Mouse (Mus musculus) intestine, embryonic 16.5 days (tissue): ENCODE measurements around the gene Timp1. TPM values are rescaled to one million over a fixed set of nuclear protein-coding genes. Genes with fewer than 3 reads are reported as not detected.

Experiments used
- ATAC-seq: fragments of 200-750 bp; cut with Nextera tagmentation; 2 replicates; pipeline ENCODE4 v1.8.0; 2017; ENCODE audit warnings: moderate TSS enrichment, moderate library complexity
- H3K27ac ChIP-seq: fragments of 300-500 bp; sonication (generic); 2 replicates; pipeline ENCODE4 v1.5.1; 2014; ENCODE audit warnings: mild to moderate bottlenecking, low read length
- H3K27me3 ChIP-seq: fragments of 300-500 bp; sonication (generic); replicated peaks from 2 replicates; pipeline ENCODE4 v1.6.1; 2014; ENCODE audit warnings: low read length, control low read depth, mixed read lengths; ENCODE audit not compliant: control insufficient read depth, insufficient read depth
- H3K36me3 ChIP-seq: fragments of 300-500 bp; sonication (generic); 2 replicates; pipeline ENCODE4 v1.6.1; 2014; ENCODE audit warnings: low read length, control low read depth; ENCODE audit not compliant: control insufficient read depth, insufficient read depth
- H3K4me1 ChIP-seq: fragments of 300-500 bp; sonication (generic); 2 replicates; pipeline ENCODE4 v1.6.1; 2014; ENCODE audit warnings: low read length, control low read depth, mixed read lengths; ENCODE audit not compliant: control insufficient read depth, insufficient read depth
- H3K4me2 ChIP-seq: fragments of 300-500 bp; sonication (generic); 2 replicates; pipeline ENCODE4 v1.6.1; 2014; ENCODE audit warnings: low read depth, low read length, control low read depth
- H3K4me3 ChIP-seq: fragments of 300-500 bp; sonication (generic); 2 replicates; pipeline ENCODE4 v1.5.1; 2014; ENCODE audit warnings: mild to moderate bottlenecking, low read length
- H3K9ac ChIP-seq: fragments of 300-500 bp; sonication (generic); 2 replicates; pipeline ENCODE4 v1.6.1; 2014; ENCODE audit warnings: low read depth, low read length
- H3K9me3 ChIP-seq: fragments of 300-500 bp; sonication (generic); 2 replicates; pipeline ENCODE4 v1.6.1; 2016; ENCODE audit warnings: low read length, control low read depth; ENCODE audit not compliant: control insufficient read depth
- WGBS: fragments of 180-500 bp; shearing (Covaris S2); extraction: QIAGEN DNeasy Blood & Tissue Kit; methylation state at CpG from one replicate; pipeline ENCODE4 v1.1.7; 2014; 5-methylcytosine and 5-hydroxymethylcytosine counted together
- microRNA-seq: library from miRNA; unstranded; fragments of <30 nt; microRNA quantifications from one replicate; pipeline ENCODE4, GENCODE M21; 2016
- polyA plus RNA-seq: library from polyadenylated mRNA; unstranded; fragments of >200 nt; fragmentation: Nextera tagmentation; extraction: Ambion mirVana; gene quantifications from 2 replicates; pipeline ENCODE4 v1.2.1, GENCODE M21; 2015

The Timp1 gene
- polyA plus RNA-seq, 1 experiment from 2014 or later = 16.9 TPM

DNA sequence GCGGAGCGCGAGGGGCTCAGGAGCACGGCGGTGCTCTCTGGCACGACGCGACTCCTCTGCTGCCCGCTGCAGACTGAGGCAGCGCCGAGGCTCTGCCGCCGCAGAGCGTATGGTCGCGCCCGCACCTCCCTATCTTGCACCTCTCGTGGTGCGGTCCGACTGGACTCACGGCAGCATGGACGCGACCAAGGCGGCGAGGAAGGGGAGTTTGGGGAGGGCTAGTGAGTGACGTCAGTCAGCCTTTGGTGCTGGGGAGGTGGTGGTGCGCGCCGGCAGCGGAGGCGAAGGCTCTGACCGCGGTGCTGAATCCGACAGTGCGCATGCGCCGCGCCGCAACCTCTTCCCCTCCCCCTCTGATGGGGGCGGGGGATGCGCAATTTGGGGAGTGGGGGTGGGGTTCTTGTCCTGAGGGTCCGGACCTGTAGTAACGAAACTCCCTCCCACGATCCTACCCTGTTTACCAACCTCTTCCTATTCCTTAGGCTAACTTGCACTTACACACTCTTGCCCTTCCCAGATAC is 50.9 kb downstream of the Timp1 start, which contains the start of gene Syn1:
Syn1 (minus strand) TSS at position 161 of the 521 bp plus-strand sequence.
- no peaks in the 10 kb centered on the region for H3K4me1 ChIP-seq
- peak within 1 kb of the TSS; percentile 48 for H3K4me3 ChIP-seq
- peak; percentile 97 for ATAC-seq
- H3K4me2 ChIP-seq = peak within 1 kb of the TSS; percentile 72
- H3K9ac ChIP-seq = peak within 1 kb of the TSS; percentile 43; the same call in 1 of the 2 replicates
- H3K27me3 ChIP-seq = no peaks in the 10 kb centered on the region
- 11% methylated on average over 27 of the region's 44 CpGs for WGBS
- no peak within 1 kb of the TSS for H3K27ac ChIP-seq
- H3K9me3 ChIP-seq = no peaks in the 10 kb centered on the region
- no peaks in the 10 kb centered on the region for H3K36me3 ChIP-seq

DNA sequence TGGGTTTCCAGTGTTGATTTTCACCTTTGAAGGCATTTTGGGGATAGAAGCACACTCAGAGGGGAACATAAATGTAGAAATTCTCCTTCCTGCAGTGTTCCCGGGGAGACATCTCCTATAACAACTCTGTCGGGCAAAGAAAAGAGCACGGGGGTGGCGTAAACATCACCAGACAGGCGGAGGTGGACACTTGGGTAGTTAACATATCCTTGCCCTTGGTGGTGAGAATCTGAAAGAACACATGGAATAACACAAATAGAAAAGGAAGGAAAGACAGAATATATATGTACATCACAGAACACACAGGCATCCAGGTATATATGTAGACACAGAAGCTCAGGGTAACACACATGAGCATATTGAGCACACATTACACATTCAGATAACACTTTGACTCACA is 51.4 kb downstream of the Timp1 start:
- Histone ChIP-seq H3K27ac (no peak overlapping the region), H3K9me3 (no peaks in the 10 kb centered on the region), H3K4me3 (no peak overlapping the region), H3K4me2 (peak overlapping the region; percentile 72), H3K36me3 (no peaks in the 10 kb centered on the region), H3K9ac (no peak overlapping the region), H3K27me3 (no peaks in the 10 kb centered on the region), H3K4me1 (no peaks in the 10 kb centered on the region)
- 0 out of 2 replicates have a peak, but pooled peaks have one; percentile 11 for ATAC-seq
- WGBS = 40% methylated on average over 5 of the region's 5 CpGs

DNA sequence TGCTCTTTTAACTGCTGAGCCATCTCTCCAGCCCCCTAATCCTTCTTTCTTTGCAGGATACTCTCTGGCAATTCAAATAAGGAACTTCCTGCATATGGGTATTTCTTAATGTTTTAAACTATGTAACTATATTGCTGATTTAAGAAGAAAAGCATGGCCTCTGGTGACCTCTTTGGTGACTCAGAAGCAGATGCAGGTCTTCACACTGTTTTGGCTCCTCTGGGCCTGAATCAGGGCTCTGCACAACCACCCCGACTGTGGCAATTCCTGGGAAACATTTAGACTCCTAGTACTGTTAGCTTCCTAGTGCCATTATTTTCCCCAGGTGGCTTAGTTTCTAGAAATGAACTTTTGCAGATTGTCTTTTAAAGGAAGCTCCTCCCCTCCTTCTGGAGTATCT is 53.5 kb downstream of the Timp1 start:
- WGBS = 70% methylated on average over 1 of the region's 1 CpGs
- H3K9ac ChIP-seq = no peak overlapping the region
- no peak overlapping the region for H3K4me3 ChIP-seq
- no peaks in the 10 kb centered on the region for H3K9me3 ChIP-seq
- ATAC-seq = no peak
- H3K27ac ChIP-seq = no peak overlapping the region
- H3K4me1 ChIP-seq = no peaks in the 10 kb centered on the region
- no peaks in the 10 kb centered on the region for H3K36me3 ChIP-seq
- H3K4me2 ChIP-seq = no peak overlapping the region
- no peaks in the 10 kb centered on the region for H3K27me3 ChIP-seq

Small RNA genes lying within 50 kb of the gene (microRNA-seq; reads per million reads assigned to microRNA genes)
- gene Gm24824 (not detected), gene Mir5617 (not detected)

Other genes starting within 250 kb of the Timp1 start
- gene Uba1, start 211.8 kb upstream of the Timp1 start, polyA plus RNA-seq = 185 and 187 TPM in 2 replicates
- 83.0 and 89.0 TPM in 2 replicates for gene Cdk16, start 182.2 kb upstream of the Timp1 start, polyA plus RNA-seq
- 25.6 and 27.6 TPM in 2 replicates for gene Usp11, start 166.3 kb upstream of the Timp1 start, polyA plus RNA-seq
- 113 and 116 TPM in 2 replicates for gene Araf, start 72.4 kb upstream of the Timp1 start, polyA plus RNA-seq
- gene Syn1, start 50.8 kb downstream of the Timp1 start, polyA plus RNA-seq = 1.2 and 1.5 TPM in 2 replicates
- gene Cfp, start 61.4 kb downstream of the Timp1 start, polyA plus RNA-seq = 7.0 and 8.0 TPM in 2 replicates
- gene Elk1, start 80.4 kb downstream of the Timp1 start, polyA plus RNA-seq = 7.3 and 7.6 TPM in 2 replicates
- 59.3 and 63.5 TPM in 2 replicates for gene Uxt, start 91.9 kb downstream of the Timp1 start, polyA plus RNA-seq
- gene Zfp182, start 192.2 kb downstream of the Timp1 start, polyA plus RNA-seq = 3.3 and 4.1 TPM in 2 replicates
- not detected in 2 replicates for gene Spaca5, start 198.2 kb downstream of the Timp1 start, polyA plus RNA-seq
- 1.0 and 1.1 TPM in 2 replicates for gene Zfp300, start 219.4 kb downstream of the Timp1 start, polyA plus RNA-seq
- gene Ssxa1, start 245.7 kb downstream of the Timp1 start, polyA plus RNA-seq = not detected in 2 replicates